Mouse (Mus musculus): ENCODE results near the gene Hddc3.

DNA sequence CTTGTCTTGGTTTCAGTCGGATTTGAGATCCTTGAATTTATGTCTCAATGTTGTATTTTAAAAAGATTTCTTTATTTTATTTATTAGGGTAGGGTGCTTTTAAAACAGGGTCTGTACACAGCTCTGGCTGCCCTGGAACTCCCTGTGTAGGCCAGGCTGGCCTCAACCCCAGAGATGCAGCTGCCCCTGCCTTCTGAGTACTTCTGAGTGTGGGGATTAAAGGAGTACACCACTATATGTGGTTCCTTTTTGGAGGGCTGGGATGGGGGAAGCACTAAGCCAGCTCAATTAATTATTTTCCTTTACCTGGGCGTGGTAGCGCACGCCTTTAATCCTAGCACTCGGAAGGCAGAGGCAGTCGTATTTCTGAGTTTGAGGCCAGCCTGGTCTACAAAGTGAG is 46.4 kb upstream of the Hddc3 start:
- TF ChIP-seq CTCF (IDR thresholded peaks at IDR 0.05; ENCODE audit: extremely low read depth, insufficient read depth, low read length) (no peak), POLR2A (IDR thresholded peaks at IDR 0.05; ENCODE audit: extremely low read depth, insufficient read depth, low read length) (no peak)

Data from cortical plate, adult 2 months (tissue).